Mouse (Mus musculus) 3134 (cell line): Measurements from ENCODE around the gene Cers3.

Experiments
- DNase-seq: peaks from one replicate; pipeline ENCODE4 v3.0.0-alpha.2; 2011; ENCODE audit warnings: low spot score; ENCODE audit not compliant: insufficient read length; ENCODE audit errors: extremely low read depth

Cers3 gene

GRCm38 (mm10) chr7:66839463-66840007, 96.2 kb downstream of the Cers3 start, which contains the start of gene Adamts17:
TSS of gene Adamts17 (plus strand) at chr7:66839735.
- DNase-seq: peak; percentile 38

- peak; percentile 5 for DNase-seq
Observed at GRCm38 (mm10) chr7:66840008-66840719, 96.9 kb downstream of the Cers3 start.

GRCm38 (mm10) chr7:66841165-66841564, 97.9 kb downstream of the Cers3 start:
- no peak for DNase-seq

- DNase-seq: no peak
Observed at GRCm38 (mm10) chr7:66842021-66842420, 98.7 kb downstream of the Cers3 start.

- no peak for DNase-seq
Observed at GRCm38 (mm10) chr7:66843846-66844245, 100.5 kb downstream of the Cers3 start.

GRCm38 (mm10) chr7:66846582-66846981, 103.3 kb downstream of the Cers3 start:
- no peak for DNase-seq

GRCm38 (mm10) chr7:66847299-66847698, 104.0 kb downstream of the Cers3 start:
- DNase-seq: no peak

GRCm38 (mm10) chr7:66849316-66849715, 106.0 kb downstream of the Cers3 start:
- no peak for DNase-seq

- DNase-seq: no peak
Observed at GRCm38 (mm10) chr7:66852164-66852563, 108.9 kb downstream of the Cers3 start.

- no peak for DNase-seq
Observed at GRCm38 (mm10) chr7:66857610-66858009, 114.3 kb downstream of the Cers3 start.

GRCm38 (mm10) chr7:66858247-66859075, 115.2 kb downstream of the Cers3 start:
- DNase-seq: no peak

- no peak for DNase-seq
Observed at GRCm38 (mm10) chr7:66859220-66859619, 115.9 kb downstream of the Cers3 start.

GRCm38 (mm10) chr7:66866944-66867718, 123.8 kb downstream of the Cers3 start:
- DNase-seq: no peak

- DNase-seq: no peak
Observed at GRCm38 (mm10) chr7:66867719-66868501, 124.6 kb downstream of the Cers3 start.

- DNase-seq: no peak
Observed at GRCm38 (mm10) chr7:66871520-66871919, 128.2 kb downstream of the Cers3 start.

GRCm38 (mm10) chr7:66871940-66872511, 128.7 kb downstream of the Cers3 start:
- no peak for DNase-seq

- DNase-seq: no peak
Observed at GRCm38 (mm10) chr7:66873235-66873634, 129.9 kb downstream of the Cers3 start.
